Mouse (Mus musculus) left cerebral cortex, postnatal 10 days (tissue): ENCODE measurements around the gene Skp1a. TPM values are rescaled to one million over a fixed set of nuclear protein-coding genes. Genes with fewer than 3 reads are reported as not detected.

Experiments used
- DNase-seq, 2 experiments: peaks; one replicate each; pipeline ENCODE4 v3.0.0; 2021 to 2022; ENCODE audit warnings: low spot score in 2 of 2, mixed read lengths in 1 of 2; ENCODE audit errors: extremely low spot score in 1 of 2
- intact Hi-C: fragments of 180-260 bp; cut with DNase I; formaldehyde crosslinking; loops from one replicate; pipeline ENCODE4 v1.15.1; 2025
- total RNA-seq, 2 experiments: library from RNA; stranded (reverse); gene quantifications; 2 replicates each; pipeline ENCODE4 v1.2.3; 2021

The Skp1a gene
- total RNA-seq, 2 experiments from 2014 or later: 499 to 514 TPM

- DNase-seq: no peak
- intact Hi-C loops: no loop called here
Measured at GRCm38 (mm10) chr11:52273942-52274330, 42.1 kb downstream of the Skp1a start.

- no peak for DNase-seq
- intact Hi-C loops: no loop called here
Measured at GRCm38 (mm10) chr11:52274456-52275112, 42.8 kb downstream of the Skp1a start.

DNA sequence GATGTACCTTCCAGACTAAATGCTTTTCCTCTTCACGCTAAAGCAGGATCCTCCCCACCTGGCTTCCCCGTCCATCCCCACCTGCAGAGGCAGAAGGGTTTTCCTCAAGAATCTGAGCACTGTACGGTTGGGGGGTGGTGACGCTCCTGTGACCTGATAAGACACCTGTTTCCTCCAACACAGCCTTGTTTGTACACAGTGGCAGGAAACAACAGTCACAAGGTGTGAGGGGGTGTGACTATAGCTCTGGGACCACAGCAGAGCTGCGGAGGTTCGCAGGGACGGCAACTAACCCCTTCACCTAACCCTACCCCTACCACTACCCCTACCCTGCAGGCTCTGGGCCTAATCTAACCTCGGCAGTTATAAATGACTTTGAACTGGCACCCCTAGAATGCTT, 43.6 kb downstream of the Skp1a start:
- intact Hi-C loops: no loop called here
- DNase-seq: no peak

DNA sequence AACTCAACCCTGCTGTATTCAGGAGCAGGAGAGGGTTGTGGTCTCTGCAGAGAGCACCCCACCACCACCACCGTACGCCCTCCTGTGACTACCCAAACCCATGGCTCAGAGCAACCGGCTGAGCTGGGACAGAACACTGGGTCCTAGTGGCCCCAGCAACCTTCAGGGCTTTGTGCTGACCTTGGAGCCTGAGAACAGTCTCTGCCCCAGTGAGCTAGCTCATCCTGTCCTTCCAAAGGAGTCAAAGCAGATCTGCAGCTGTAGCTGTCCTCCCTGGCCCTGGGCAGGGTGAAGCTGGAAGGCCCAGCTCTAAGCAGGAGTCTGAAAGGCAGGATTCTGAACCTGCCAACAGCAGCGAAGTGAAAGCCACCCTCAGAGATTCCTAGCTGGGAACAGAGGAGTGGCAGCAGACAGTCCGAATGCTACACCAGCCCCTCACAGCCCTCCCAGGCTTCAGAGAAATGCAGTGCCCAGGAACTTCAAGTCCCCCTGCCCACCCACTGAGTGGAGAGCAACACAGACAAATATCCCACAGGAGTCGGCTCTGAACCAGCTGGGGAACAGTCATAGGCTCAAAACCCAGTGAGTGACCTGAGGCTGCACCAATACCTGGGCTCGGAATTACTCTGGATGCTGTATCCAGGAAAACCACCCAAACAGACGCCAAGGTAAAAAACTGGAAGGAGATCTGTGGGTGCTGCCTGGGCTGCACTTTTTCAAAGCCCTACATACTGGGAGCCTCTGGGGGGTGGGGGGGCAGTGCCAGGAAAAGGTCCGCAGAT, 44.2 kb downstream of the Skp1a start:
- no peak for DNase-seq
- intact Hi-C loops: no loop called here

DNA sequence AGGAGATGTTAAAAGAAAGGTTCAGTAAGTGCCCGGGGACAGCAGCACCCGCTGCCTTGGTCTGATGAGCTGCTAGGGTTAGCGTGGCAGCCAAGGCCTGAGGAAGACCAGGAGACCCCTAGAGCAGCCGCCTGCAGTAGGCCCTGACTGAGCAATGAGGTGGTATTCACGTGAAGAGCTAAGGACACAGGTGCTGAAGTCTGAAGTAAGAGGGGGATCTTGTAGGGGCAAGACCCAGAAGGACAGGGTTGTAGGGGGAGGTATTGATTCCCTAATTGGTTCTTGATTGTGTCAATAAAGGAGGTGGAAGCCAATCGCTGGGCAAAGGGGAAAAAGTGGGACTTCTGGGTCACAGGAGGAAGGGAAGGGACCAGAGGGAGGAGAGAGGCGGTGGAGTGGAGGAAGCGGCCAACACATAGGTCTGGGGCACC, 45.2 kb downstream of the Skp1a start:
- no peak for DNase-seq
- intact Hi-C loops: no loop called here

- intact Hi-C loops: no loop called here
- DNase-seq: no peak
Measured at GRCm38 (mm10) chr11:52277433-52278150, 45.8 kb downstream of the Skp1a start.

DNA sequence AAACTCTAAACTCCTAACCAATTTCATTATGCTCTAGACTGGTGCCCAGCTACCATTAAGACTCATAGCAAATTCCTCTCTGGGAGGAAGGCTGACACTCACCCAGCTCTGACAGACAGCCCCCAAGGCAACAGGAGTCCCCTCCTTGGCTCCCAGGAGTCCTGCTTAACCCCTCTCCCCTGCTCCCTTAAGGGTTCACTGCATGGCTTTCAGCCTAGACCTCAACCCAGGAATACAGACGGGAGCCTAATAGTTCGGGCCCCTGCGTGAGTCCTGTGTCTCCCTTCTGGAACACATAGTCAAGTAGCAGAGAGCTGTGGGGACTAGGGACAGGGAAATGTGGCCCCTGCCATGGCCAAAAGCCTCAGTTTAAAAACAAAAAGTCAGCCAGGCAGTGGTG, 46.4 kb downstream of the Skp1a start:
- intact Hi-C loops: no loop called here

DNA sequence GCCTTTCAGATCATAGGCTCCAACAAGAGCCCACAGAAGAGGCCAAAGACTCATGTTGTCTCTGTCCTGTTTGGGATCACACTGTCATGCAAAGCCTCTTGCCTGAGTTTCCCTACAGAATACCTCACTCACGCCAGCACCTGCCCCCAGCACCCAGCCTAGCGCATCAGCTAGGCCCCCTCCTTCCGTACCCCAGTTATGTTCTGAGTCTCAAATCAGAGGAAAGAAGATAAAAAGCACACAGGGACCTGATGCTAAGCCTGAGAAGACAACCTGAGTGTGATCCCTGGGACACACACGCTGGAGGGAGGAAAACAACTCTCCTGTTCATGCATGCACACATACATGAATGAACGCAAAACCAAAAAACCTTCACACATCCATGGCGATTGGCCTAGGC, 47.2 kb downstream of the Skp1a start:
- intact Hi-C loops: no loop called here
- DNase-seq: no peak

More for the DNA sequence above, 46.4 kb downstream of the Skp1a start:
- no peak for DNase-seq

GRCm38 (mm10) chr11:52279611-52280145, 47.9 kb downstream of the Skp1a start:
- no peak for DNase-seq
- intact Hi-C loops: no loop called here

GRCm38 (mm10) chr11:52280566-52281455, 49.0 kb downstream of the Skp1a start:
- intact Hi-C loops: no loop called here
- DNase-seq: no peak

DNA sequence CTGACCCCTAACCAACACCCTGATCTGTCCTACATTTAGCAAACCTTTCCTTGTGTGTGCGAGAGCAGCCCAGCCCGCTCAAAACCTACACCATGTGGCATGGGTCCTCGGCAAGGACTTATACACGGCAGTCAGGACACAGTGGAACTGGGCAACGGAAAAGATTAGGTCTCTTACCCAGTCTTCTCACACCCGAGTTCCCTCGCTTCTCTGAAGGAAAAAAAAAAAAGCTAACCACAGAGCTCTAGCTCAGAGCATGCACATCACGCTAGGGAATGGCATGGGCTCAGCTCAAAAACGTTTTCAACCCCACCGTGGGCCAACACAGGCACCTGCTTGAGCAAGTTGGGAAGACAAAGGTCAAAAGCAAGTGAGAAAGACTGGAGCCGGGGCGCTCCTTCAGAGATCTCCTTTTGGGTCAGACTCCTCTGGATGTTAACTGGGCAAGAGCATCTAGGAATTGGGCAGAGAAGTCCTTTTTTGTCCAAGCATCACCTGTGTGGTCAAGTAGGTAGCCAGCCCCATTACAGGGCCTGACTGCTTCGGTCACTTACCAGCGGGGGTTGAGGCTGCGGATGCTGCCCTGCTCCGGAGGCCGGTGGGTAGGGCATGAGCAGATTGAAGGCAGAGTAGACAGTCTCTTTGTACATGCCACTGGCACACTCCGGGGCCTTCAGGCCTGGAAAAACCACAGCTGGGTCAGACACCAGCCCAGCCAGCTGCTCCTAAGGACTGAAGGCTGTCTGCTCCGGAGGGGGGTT, 50.0 kb downstream of the Skp1a start:
- intact Hi-C loops: no loop called here
- peak in 1 of 2 experiments; percentile 32 for DNase-seq

DNA sequence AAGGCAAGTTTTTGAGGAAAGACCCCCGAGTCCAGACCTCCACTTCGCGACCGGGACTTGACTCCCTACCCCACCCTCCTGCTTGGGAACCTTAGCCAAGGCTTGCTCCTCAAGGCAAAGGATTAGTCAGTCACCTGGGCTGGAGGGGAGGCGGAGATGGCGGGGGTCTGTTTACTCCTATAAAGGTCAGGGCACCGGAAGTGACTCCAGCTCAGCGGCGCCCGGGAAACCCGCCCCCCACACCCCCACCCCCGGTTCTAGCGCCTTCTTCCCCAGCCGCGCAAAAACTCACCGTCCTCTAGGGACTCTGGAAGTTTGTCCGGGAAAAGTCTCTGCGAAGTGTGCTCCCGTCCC, 50.6 kb downstream of the Skp1a start:
- intact Hi-C loops: no loop called here
- peak in 1 of 2 experiments; percentile 39 for DNase-seq

- peak in 1 of 2 experiments; percentile 81 for DNase-seq
- intact Hi-C loops: no loop called here
Measured at GRCm38 (mm10) chr11:52282774-52283595, 51.2 kb downstream of the Skp1a start, which contains the start of gene Tcf7. TSS of gene Tcf7 (minus strand) at chr11:52283014.

DNA sequence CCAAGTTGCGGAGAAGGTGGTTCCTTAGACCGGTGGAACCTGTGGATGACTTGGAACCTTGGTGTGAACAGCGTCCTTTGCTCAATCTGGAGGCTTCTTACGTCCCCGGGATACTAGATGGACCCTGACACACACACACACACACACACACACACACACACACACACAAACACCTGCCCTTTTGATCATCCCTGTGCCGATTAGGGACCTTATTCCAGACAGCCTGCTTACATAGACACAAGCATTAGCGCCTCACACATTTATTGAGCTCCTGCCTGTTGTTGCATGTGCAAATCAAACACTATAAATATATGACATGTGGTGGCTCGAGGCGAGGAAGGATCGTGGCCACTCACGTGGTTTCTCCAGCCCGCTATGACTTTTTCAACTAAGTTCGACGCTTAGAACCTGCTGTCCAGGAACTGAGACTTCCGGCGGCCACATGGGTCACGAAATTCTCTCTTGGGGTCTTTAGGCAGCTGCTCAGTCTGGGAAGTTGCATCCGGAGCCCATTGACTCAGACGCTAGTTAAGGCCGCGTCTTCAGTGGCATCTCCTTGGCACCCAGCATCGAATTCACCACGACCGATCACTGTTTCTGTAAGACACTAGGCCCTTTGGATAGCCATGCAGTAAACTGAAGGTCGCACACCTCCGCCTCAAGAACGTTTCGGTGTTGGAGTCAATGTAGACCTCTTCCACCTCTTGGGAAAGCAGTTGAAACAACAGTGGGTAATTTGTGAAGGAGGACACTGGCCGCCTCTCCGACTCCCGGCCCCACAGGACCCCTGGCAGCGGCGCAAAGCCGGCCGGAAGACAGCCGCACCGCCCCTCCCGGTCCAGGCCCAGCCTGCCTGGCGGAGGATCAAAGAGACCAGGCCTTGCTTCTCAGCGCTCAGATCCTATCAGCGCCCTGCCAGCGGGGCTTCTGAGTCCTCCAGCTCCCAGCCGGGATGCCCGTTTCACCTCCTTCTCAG, 52.1 kb downstream of the Skp1a start:
- intact Hi-C loops: no loop called here

DNA sequence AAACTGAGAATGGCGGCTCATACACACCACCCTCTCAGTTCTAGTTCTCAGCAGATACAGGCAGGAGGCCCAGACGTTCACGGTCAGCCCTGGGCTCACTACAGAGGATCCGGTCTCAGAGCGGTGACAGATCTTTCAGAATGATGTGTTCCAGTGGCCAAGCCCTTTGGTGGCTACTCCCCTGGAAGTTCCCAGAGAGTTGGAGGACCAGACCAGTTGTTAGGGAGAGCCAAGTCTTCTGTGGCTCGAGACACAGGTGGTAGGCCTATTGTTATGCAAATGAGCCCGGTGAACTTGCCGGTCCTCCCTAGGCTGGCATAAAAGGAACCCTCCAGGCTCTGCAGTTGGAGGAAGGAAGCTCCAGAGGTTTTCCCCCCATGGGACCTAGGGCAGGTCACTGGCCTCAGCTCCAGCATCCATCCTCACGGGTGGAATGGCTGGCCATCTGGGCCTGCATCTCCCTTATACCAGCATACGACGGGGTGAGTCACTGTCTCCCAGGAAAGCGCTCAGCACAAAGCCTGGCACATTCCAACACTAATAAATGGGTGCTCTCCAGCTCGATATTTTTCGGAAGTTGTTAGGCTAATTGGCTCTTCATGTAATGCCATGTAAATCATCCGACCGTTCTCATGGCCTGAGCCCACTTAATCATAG, 54.6 kb downstream of the Skp1a start:
- intact Hi-C loops: no loop called here
- no peak for DNase-seq

More for the DNA sequence above, 52.1 kb downstream of the Skp1a start:
- DNase-seq: peak in 1 of 2 experiments; percentile 95

- intact Hi-C loops: no loop called here
- DNase-seq: no peak
Measured at GRCm38 (mm10) chr11:52286958-52287305, 55.1 kb downstream of the Skp1a start.
